Mouse (Mus musculus) CH12.LX (cell line): ENCODE measurements around the gene Exosc6.

Experiments
- CHD2 ChIP-seq: IDR thresholded peaks from 2 replicates; pipeline ENCODE4 v1.6.1; 2011; ENCODE audit warnings: low read length, improper control_type of control experiment
- CTCF ChIP-seq, 2 experiments: IDR thresholded peaks in 1 of 2; conservative IDR thresholded peaks in 1 of 2; 2 replicates each; pipeline ENCODE4 v1.5.1; 2011 to 2012; ENCODE audit warnings: low read depth in 2 of 2, low read length in 2 of 2, improper control_type of control experiment in 1 of 2, inconsistent platforms in 1 of 2, mild to moderate bottlenecking in 1 of 2, moderate library complexity in 1 of 2
- ELF1 ChIP-seq: IDR thresholded peaks from 2 replicates; pipeline ENCODE4 v1.6.1; 2014; ENCODE audit warnings: low read depth, mild to moderate bottlenecking, inconsistent platforms, low read length, improper control_type of control experiment
- ETS1 ChIP-seq: conservative IDR thresholded peaks from 2 replicates; pipeline ENCODE4 v1.6.1; 2012; ENCODE audit warnings: low read depth, mild to moderate bottlenecking, inconsistent platforms, low read length, improper control_type of control experiment, moderate library complexity
- IRF4 ChIP-seq: IDR thresholded peaks from 2 replicates; pipeline ENCODE4 v1.6.1; 2014; ENCODE audit warnings: low read depth, mild to moderate bottlenecking, inconsistent platforms, low read length, improper control_type of control experiment
- NELFE ChIP-seq: IDR thresholded peaks from 2 replicates; pipeline ENCODE4 v1.6.1; 2011; ENCODE audit warnings: low read depth, low read length, improper control_type of control experiment
- NRF1 ChIP-seq: IDR thresholded peaks from 2 replicates; pipeline ENCODE4 v1.6.1; 2014; ENCODE audit warnings: low read depth, mild to moderate bottlenecking, inconsistent platforms, low read length, improper control_type of control experiment, moderate library complexity
- POLR2A ChIP-seq: IDR thresholded peaks from 2 replicates; pipeline ENCODE4 v1.6.1; 2011; ENCODE audit warnings: low read depth, mild to moderate bottlenecking, improper control_type of control experiment, low read length
- POLR2AphosphoS2 ChIP-seq: IDR thresholded peaks from 2 replicates; pipeline ENCODE4 v1.6.1; 2011; ENCODE audit warnings: low read depth, low read length, improper control_type of control experiment
- USF2 ChIP-seq: conservative IDR thresholded peaks from 2 replicates; pipeline ENCODE4 v1.6.1; 2011; ENCODE audit warnings: low read depth, low read length, improper control_type of control experiment

GRCm38 (mm10) chr8:111058946-111059572 is 2.9 kb downstream of the Exosc6 start:
- no peak for TF ChIP-seq CTCF (conservative IDR thresholded peaks at IDR 0.05 in 1 of 2, IDR thresholded peaks at IDR 0.05 in 1 of 2; ENCODE audit: low read depth in 2 of 2, low read length in 2 of 2)
- no peak for TF ChIP-seq NELFE
- TF ChIP-seq POLR2A, result no peak
- no peak for TF ChIP-seq POLR2AphosphoS2
- TF ChIP-seq CHD2, result no peak
- no peak for TF ChIP-seq IRF4
- no peak for TF ChIP-seq ETS1
- TF ChIP-seq ELF1, result no peak
- TF ChIP-seq USF2, result no peak
- TF ChIP-seq NRF1, result no peak
